Mouse (Mus musculus): Measurements from ENCODE around the gene Crocc2. TPM values are rescaled to one million over a fixed set of nuclear protein-coding genes. Genes with fewer than 3 reads are reported as not detected.

Gene Crocc2
- polyA plus RNA-seq, 1 experiment from 2014 or later = 0.08 TPM

GRCm38 (mm10) chr1:93223972-93224371 lies 55.4 kb downstream of the Crocc2 start:
- no peak overlapping the region for H3K4me3 ChIP-seq (ENCODE audit: low read depth, low read length)
- no peak overlapping the region for H3K27ac ChIP-seq (ENCODE audit: low read depth, low read length)
- no peaks in the 10 kb centered on the region for H3K36me3 ChIP-seq (ENCODE audit: control insufficient read depth, insufficient read depth, low read length)
- 10% methylated on average over 18 of the region's 18 CpGs for WGBS
- no peak for ATAC-seq (ENCODE audit: low read depth)
- no peak overlapping the region for H3K9ac ChIP-seq (replicated peaks; ENCODE audit: low read depth, low read length)
- H3K4me1 ChIP-seq (ENCODE audit: control insufficient read depth, insufficient read depth, low read length) = no peaks in the 10 kb centered on the region; the same call in 1 of the 2 replicates
- no peaks in the 10 kb centered on the region for H3K9me3 ChIP-seq (ENCODE audit: control insufficient read depth, low read length)
- no peaks in the 10 kb centered on the region for H3K27me3 ChIP-seq (ENCODE audit: control insufficient read depth, insufficient read depth, low read length)
- no peak overlapping the region for H3K4me2 ChIP-seq (ENCODE audit: low read depth, low read length)

- Histone ChIP-seq H3K4me3 (ENCODE audit: low read depth, low read length) (no peak overlapping the region), H3K4me1 (ENCODE audit: control insufficient read depth, insufficient read depth, low read length) (no peaks in the 10 kb centered on the region; the same call in 1 of the 2 replicates), H3K9me3 (ENCODE audit: control insufficient read depth, low read length) (no peaks in the 10 kb centered on the region), H3K36me3 (ENCODE audit: control insufficient read depth, insufficient read depth, low read length) (no peaks in the 10 kb centered on the region), H3K27ac (ENCODE audit: low read depth, low read length) (no peak overlapping the region), H3K27me3 (ENCODE audit: control insufficient read depth, insufficient read depth, low read length) (no peaks in the 10 kb centered on the region), H3K9ac (replicated peaks; ENCODE audit: low read depth, low read length) (no peak overlapping the region), H3K4me2 (ENCODE audit: low read depth, low read length) (no peak overlapping the region)
- 30% methylated on average over 4 of the region's 4 CpGs for WGBS
- no peak for ATAC-seq (ENCODE audit: low read depth)
Observed at GRCm38 (mm10) chr1:93225226-93225625, 56.7 kb downstream of the Crocc2 start.

GRCm38 (mm10) chr1:93225731-93226520 lies 57.4 kb downstream of the Crocc2 start:
- Histone ChIP-seq H3K27ac (ENCODE audit: low read depth, low read length) (no peak overlapping the region), H3K9me3 (ENCODE audit: control insufficient read depth, low read length) (no peaks in the 10 kb centered on the region), H3K4me3 (ENCODE audit: low read depth, low read length) (no peak overlapping the region), H3K9ac (replicated peaks; ENCODE audit: low read depth, low read length) (no peak overlapping the region), H3K4me2 (ENCODE audit: low read depth, low read length) (no peak overlapping the region), H3K36me3 (ENCODE audit: control insufficient read depth, insufficient read depth, low read length) (no peaks in the 10 kb centered on the region), H3K27me3 (ENCODE audit: control insufficient read depth, insufficient read depth, low read length) (no peaks in the 10 kb centered on the region), H3K4me1 (ENCODE audit: control insufficient read depth, insufficient read depth, low read length) (no peaks in the 10 kb centered on the region; the same call in 1 of the 2 replicates)
- WGBS = 79% methylated on average over 5 of the region's 5 CpGs
- no peak for ATAC-seq (ENCODE audit: low read depth)

GRCm38 (mm10) chr1:93227303-93227975 lies 58.9 kb downstream of the Crocc2 start:
- ATAC-seq (ENCODE audit: low read depth) = peak; percentile 36

GRCm38 (mm10) chr1:93227976-93228365 lies 59.4 kb downstream of the Crocc2 start:
- H3K4me1 ChIP-seq (ENCODE audit: control insufficient read depth, insufficient read depth, low read length) = no peaks in the 10 kb centered on the region; the same call in 1 of the 2 replicates
- ATAC-seq (ENCODE audit: low read depth) = no peak
- H3K27ac ChIP-seq (ENCODE audit: low read depth, low read length) = no peak overlapping the region
- no peaks in the 10 kb centered on the region for H3K9me3 ChIP-seq (ENCODE audit: control insufficient read depth, low read length)
- H3K36me3 ChIP-seq (ENCODE audit: control insufficient read depth, insufficient read depth, low read length) = no peaks in the 10 kb centered on the region
- no peak overlapping the region for H3K4me2 ChIP-seq (ENCODE audit: low read depth, low read length)
- no peaks in the 10 kb centered on the region for H3K27me3 ChIP-seq (ENCODE audit: control insufficient read depth, insufficient read depth, low read length)
- no peak overlapping the region for H3K4me3 ChIP-seq (ENCODE audit: low read depth, low read length)
- WGBS = 92% methylated on average over 7 of the region's 7 CpGs
- H3K9ac ChIP-seq (replicated peaks; ENCODE audit: low read depth, low read length) = no peak overlapping the region

More at GRCm38 (mm10) chr1:93227303-93227975, 58.9 kb downstream of the Crocc2 start:
- Histone ChIP-seq H3K9ac (replicated peaks; ENCODE audit: low read depth, low read length) (no peak overlapping the region), H3K27ac (ENCODE audit: low read depth, low read length) (no peak overlapping the region), H3K36me3 (ENCODE audit: control insufficient read depth, insufficient read depth, low read length) (no peaks in the 10 kb centered on the region), H3K4me2 (ENCODE audit: low read depth, low read length) (no peak overlapping the region), H3K4me3 (ENCODE audit: low read depth, low read length) (no peak overlapping the region), H3K9me3 (ENCODE audit: control insufficient read depth, low read length) (no peaks in the 10 kb centered on the region), H3K4me1 (ENCODE audit: control insufficient read depth, insufficient read depth, low read length) (no peaks in the 10 kb centered on the region; the same call in 1 of the 2 replicates), H3K27me3 (ENCODE audit: control insufficient read depth, insufficient read depth, low read length) (no peaks in the 10 kb centered on the region)
- 41% methylated on average over 7 of the region's 7 CpGs for WGBS

- no peaks in the 10 kb centered on the region for H3K36me3 ChIP-seq (ENCODE audit: control insufficient read depth, insufficient read depth, low read length)
- H3K4me3 ChIP-seq (ENCODE audit: low read depth, low read length) = no peak overlapping the region
- no peak overlapping the region for H3K9ac ChIP-seq (replicated peaks; ENCODE audit: low read depth, low read length)
- 82% methylated on average over 6 of the region's 6 CpGs for WGBS
- no peaks in the 10 kb centered on the region; the same call in 1 of the 2 replicates for H3K4me1 ChIP-seq (ENCODE audit: control insufficient read depth, insufficient read depth, low read length)
- no peak overlapping the region for H3K4me2 ChIP-seq (ENCODE audit: low read depth, low read length)
- peaks cover under 1% of the 10 kb centered on the region; the same call in 1 of the 2 replicates for H3K27me3 ChIP-seq (ENCODE audit: control insufficient read depth, insufficient read depth, low read length)
- no peak for ATAC-seq (ENCODE audit: low read depth)
- H3K27ac ChIP-seq (ENCODE audit: low read depth, low read length) = no peak overlapping the region
- no peaks in the 10 kb centered on the region for H3K9me3 ChIP-seq (ENCODE audit: control insufficient read depth, low read length)
Observed at GRCm38 (mm10) chr1:93229221-93229620, 60.7 kb downstream of the Crocc2 start.

- Histone ChIP-seq H3K9ac (replicated peaks; ENCODE audit: low read depth, low read length) (no peak overlapping the region), H3K4me1 (ENCODE audit: control insufficient read depth, insufficient read depth, low read length) (no peaks in the 10 kb centered on the region; the same call in 1 of the 2 replicates), H3K4me3 (ENCODE audit: low read depth, low read length) (no peak overlapping the region), H3K27me3 (ENCODE audit: control insufficient read depth, insufficient read depth, low read length) (peaks cover 4% of the 10 kb centered on the region; the same call in 1 of the 2 replicates), H3K36me3 (ENCODE audit: control insufficient read depth, insufficient read depth, low read length) (no peaks in the 10 kb centered on the region), H3K9me3 (ENCODE audit: control insufficient read depth, low read length) (no peaks in the 10 kb centered on the region), H3K27ac (ENCODE audit: low read depth, low read length) (no peak overlapping the region), H3K4me2 (ENCODE audit: low read depth, low read length) (no peak overlapping the region)
- 85% methylated on average over 4 of the region's 4 CpGs for WGBS
- no peak for ATAC-seq (ENCODE audit: low read depth)
Observed at GRCm38 (mm10) chr1:93229626-93230025, 61.1 kb downstream of the Crocc2 start.

GRCm38 (mm10) chr1:93235576-93236544 lies 67.3 kb downstream of the Crocc2 start, which contains the start of gene Sned1:
TSS of gene Sned1 (plus strand) at chr1:93235841.
- Histone ChIP-seq H3K36me3 (ENCODE audit: control insufficient read depth, insufficient read depth, low read length) (no peaks in the 10 kb centered on the region), H3K27me3 (ENCODE audit: control insufficient read depth, insufficient read depth, low read length) (peaks cover 19% of the 10 kb centered on the region), H3K27ac (ENCODE audit: low read depth, low read length) (no peak within 1 kb of the TSS), H3K4me3 (ENCODE audit: low read depth, low read length) (peak within 1 kb of the TSS; percentile 54), H3K9me3 (ENCODE audit: control insufficient read depth, low read length) (no peaks in the 10 kb centered on the region), H3K4me2 (ENCODE audit: low read depth, low read length) (peak within 1 kb of the TSS; percentile 100), H3K9ac (replicated peaks; ENCODE audit: low read depth, low read length) (peak within 1 kb of the TSS; percentile 58), H3K4me1 (ENCODE audit: control insufficient read depth, insufficient read depth, low read length) (peaks cover 10% of the 10 kb centered on the region; the same call in 1 of the 2 replicates)
- under 1% methylated on average over 91 of the region's 100 CpGs for WGBS
- peak; percentile 85 for ATAC-seq (ENCODE audit: low read depth)
